Mouse (Mus musculus) embryonic facial prominence, embryonic 14.5 days (tissue): ENCODE results near the gene Rarg. TPM values are rescaled to one million over a fixed set of nuclear protein-coding genes. Genes with fewer than 3 reads are reported as not detected.

Source experiments
- ATAC-seq: fragments of 200-750 bp; cut with Nextera tagmentation; 2 replicates; pipeline ENCODE4 v1.8.0; 2017; ENCODE audit warnings: low read depth, moderate number of reproducible peaks, moderate TSS enrichment
- DNase-seq: peaks from one replicate; pipeline ENCODE4 v3.0.0-alpha.2; 2015; ENCODE audit warnings: low spot score
- H3K27ac ChIP-seq: fragments of 300-500 bp; sonication (generic); replicated peaks from 2 replicates; pipeline ENCODE4 v1.5.1; 2014; ENCODE audit warnings: low read depth, mild to moderate bottlenecking, low read length, moderate library complexity
- H3K27me3 ChIP-seq: fragments of 300-500 bp; sonication (generic); replicated peaks from 2 replicates; pipeline ENCODE4 v1.6.1; 2014; ENCODE audit warnings: low read length; ENCODE audit not compliant: control insufficient read depth, insufficient read depth
- H3K36me3 ChIP-seq: fragments of 300-500 bp; sonication (generic); 2 replicates; pipeline ENCODE4 v1.6.1; 2014; ENCODE audit warnings: low read length, mixed read lengths; ENCODE audit not compliant: control insufficient read depth, insufficient read depth
- H3K4me1 ChIP-seq: fragments of 300-500 bp; sonication (generic); 2 replicates; pipeline ENCODE4 v1.6.1; 2014; ENCODE audit warnings: antibody characterized with exemption, low read length; ENCODE audit not compliant: control insufficient read depth, insufficient read depth
- H3K4me2 ChIP-seq: fragments of 300-500 bp; sonication (generic); 2 replicates; pipeline ENCODE4 v1.6.1; 2014; ENCODE audit warnings: low read depth, mild to moderate bottlenecking, low read length, moderate library complexity, mixed read lengths
- H3K4me3 ChIP-seq: fragments of 300-500 bp; sonication (generic); 2 replicates; pipeline ENCODE4 v1.5.1; 2014; ENCODE audit warnings: low read depth, mild to moderate bottlenecking, low read length
- H3K9ac ChIP-seq: fragments of 300-500 bp; sonication (generic); 2 replicates; pipeline ENCODE4 v1.6.1; 2014; ENCODE audit warnings: low read depth, mild to moderate bottlenecking, low read length, moderate library complexity, mixed read lengths
- H3K9me3 ChIP-seq: fragments of 300-500 bp; sonication (generic); 2 replicates; pipeline ENCODE4 v1.6.1; 2016; ENCODE audit warnings: low read length; ENCODE audit not compliant: control insufficient read depth
- WGBS: fragments of 180-500 bp; shearing (Covaris S2); extraction: QIAGEN DNeasy Blood & Tissue Kit; methylation state at CpG from one replicate; pipeline ENCODE4 v1.1.7; 2014; 5-methylcytosine and 5-hydroxymethylcytosine counted together
- polyA plus RNA-seq: library from polyadenylated mRNA; unstranded; fragments of >200 nt; fragmentation: Nextera tagmentation; extraction: Ambion mirVana; gene quantifications from 2 replicates; pipeline ENCODE4 v1.2.1, GENCODE M21; 2014

Rarg gene
- polyA plus RNA-seq, 1 experiment from 2014 or later = 75.3 TPM

DNA sequence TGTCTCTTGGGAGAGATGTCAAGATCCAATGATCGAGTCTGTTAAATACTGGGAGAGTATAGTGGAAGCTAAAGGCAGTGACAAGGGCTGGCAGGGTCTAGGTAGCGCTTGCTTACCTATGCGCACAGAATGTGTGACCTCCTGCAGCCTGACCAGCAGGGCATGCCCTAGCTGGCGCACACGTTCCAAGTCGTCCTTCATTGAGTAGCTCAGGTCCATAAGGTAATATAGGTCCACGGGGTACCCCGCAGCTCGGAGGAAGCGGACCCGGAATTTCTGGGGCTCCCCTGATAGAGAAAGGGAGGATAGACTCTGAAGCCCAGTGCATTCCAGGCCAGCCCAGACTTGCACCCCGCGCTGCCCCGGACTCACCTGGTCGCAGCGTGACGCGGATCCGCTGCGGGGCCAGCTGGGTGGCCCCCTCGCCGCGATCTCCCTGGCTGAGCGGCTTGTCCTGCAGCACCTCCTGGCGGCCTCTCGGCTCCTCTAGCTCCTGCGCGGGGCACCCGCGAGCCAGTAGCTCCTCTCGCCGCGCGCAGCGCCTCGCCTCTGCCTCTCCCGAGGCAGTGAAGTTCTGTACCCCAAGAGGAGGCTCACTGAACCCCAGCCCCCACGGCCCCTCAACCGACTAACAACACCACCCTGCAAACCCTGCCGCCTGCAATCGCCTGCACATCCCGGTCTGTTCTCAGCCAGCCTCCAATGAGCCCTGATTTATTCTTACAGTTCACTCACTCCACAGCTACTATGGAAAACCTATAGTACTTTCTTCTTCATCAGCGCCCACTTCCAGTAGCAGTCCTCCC, 32.9 kb downstream of the Rarg start:
- Histone ChIP-seq H3K27ac (no peak overlapping the region), H3K4me1 (no peaks in the 10 kb centered on the region; the same call in 1 of the 2 replicates), H3K4me3 (peak overlapping the region; percentile 47), H3K4me2 (peak overlapping the region; percentile 95), H3K9ac (peak overlapping the region; percentile 69), H3K36me3 (no peaks in the 10 kb centered on the region), H3K9me3 (no peaks in the 10 kb centered on the region), H3K27me3 (peaks cover 11% of the 10 kb centered on the region; the same call in 1 of the 2 replicates)
- 4% methylated on average over 30 of the region's 43 CpGs for WGBS
- ATAC-seq = peak; percentile 91
- DNase-seq = peak; percentile 88

DNA sequence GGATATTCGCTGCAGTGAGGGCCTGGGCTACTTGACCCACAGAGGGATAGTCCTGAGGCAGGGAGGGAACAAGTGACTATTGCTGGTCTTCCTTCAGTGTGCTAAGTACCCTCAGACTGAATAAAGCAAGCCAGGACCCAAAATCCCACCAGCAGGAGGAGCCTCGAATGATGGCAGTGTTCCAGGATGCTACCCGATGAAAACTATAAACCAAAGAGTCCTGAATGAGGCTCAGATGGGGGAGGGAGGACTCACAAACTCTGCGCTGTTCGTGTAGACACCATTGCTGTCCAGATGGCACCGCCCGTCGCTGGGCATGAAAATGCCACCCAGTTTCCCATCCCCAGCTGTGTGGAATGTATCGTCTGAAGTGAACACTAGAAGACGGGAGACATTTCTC, 34.9 kb downstream of the Rarg start:
- H3K27ac ChIP-seq = no peak overlapping the region
- H3K4me1 ChIP-seq = no peaks in the 10 kb centered on the region; the same call in 1 of the 2 replicates
- H3K9ac ChIP-seq = no peak overlapping the region
- ATAC-seq (no peak), DNase-seq (no peak)
- H3K27me3 ChIP-seq = peaks cover 11% of the 10 kb centered on the region; the same call in 1 of the 2 replicates
- WGBS = 50% methylated on average over 10 of the region's 10 CpGs
- H3K9me3 ChIP-seq = no peaks in the 10 kb centered on the region
- no peak overlapping the region for H3K4me3 ChIP-seq
- H3K36me3 ChIP-seq = no peaks in the 10 kb centered on the region
- no peak overlapping the region for H3K4me2 ChIP-seq

DNA sequence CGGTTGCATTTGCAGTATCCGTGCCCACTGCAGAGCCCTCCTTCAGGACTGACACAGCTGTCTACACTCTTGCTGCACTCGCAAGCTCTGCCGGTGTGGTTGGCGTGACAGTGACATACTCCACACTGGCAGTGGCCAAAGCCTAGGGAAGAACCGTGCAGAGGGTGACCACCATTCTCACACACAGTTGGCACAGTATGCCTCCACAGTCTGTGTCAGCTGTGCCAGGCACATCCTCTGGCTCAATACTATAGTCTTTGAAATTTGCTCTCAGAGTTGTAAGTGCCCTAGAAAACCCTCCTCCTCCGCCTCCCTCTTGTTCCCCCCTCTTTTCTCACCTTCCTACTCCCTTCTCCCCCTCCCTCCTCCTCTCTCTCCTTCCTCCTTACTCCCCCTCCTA, 40.0 kb downstream of the Rarg start:
- Histone ChIP-seq H3K4me1 (no peaks in the 10 kb centered on the region; the same call in 1 of the 2 replicates), H3K27me3 (no peaks in the 10 kb centered on the region), H3K36me3 (peaks cover 47% of the 10 kb centered on the region), H3K4me2 (no peak overlapping the region), H3K27ac (no peak overlapping the region), H3K4me3 (no peak overlapping the region), H3K9me3 (no peaks in the 10 kb centered on the region), H3K9ac (no peak overlapping the region)
- ATAC-seq = no peak
- DNase-seq = no peak
- 89% methylated on average over 7 of the region's 7 CpGs for WGBS

DNA sequence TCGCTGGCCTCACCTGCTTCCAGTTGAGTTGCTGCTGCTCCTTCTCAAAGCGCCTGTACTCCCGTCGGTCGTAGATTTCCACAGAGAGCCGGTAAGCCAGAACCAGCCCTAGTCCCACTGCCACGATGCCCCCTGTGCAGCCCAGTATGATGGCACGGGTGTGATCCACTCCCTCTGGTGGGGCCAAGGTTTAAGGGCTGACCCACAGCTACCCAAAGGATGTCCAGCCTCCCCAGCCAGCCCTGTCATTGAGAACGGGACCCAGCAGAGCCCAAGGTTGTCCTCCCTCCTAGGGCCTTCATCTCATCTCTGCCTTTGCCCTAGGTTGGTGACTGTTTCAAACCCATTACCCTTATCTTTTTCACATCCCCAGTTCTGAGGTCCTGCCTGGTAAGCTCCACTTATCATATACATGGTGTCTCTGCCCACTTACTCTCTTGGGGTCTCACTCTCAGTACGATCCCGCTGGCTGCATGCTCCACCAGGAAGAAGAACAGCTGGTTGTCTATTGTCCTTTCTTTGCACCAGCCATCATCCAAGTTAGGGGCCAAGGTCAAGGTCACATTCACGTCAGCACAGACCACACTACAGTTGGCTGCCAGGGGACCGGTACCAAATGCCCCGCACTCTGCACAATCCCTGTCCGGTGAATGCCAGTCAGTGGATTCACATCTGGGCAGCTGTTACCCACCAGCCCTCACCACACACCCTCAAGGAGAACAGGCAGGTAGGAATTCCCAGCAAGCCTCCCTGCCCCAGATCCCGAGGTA, 40.7 kb downstream of the Rarg start:
- no peak overlapping the region for H3K27ac ChIP-seq
- H3K4me2 ChIP-seq = no peak overlapping the region
- no peak overlapping the region for H3K4me3 ChIP-seq
- ATAC-seq (no peak), DNase-seq (no peak)
- H3K9ac ChIP-seq = no peak overlapping the region
- no peaks in the 10 kb centered on the region for H3K4me1 ChIP-seq
- H3K36me3 ChIP-seq = peaks cover 54% of the 10 kb centered on the region
- 77% methylated on average over 15 of the region's 16 CpGs for WGBS
- no peaks in the 10 kb centered on the region for H3K27me3 ChIP-seq
- H3K9me3 ChIP-seq = no peaks in the 10 kb centered on the region

DNA sequence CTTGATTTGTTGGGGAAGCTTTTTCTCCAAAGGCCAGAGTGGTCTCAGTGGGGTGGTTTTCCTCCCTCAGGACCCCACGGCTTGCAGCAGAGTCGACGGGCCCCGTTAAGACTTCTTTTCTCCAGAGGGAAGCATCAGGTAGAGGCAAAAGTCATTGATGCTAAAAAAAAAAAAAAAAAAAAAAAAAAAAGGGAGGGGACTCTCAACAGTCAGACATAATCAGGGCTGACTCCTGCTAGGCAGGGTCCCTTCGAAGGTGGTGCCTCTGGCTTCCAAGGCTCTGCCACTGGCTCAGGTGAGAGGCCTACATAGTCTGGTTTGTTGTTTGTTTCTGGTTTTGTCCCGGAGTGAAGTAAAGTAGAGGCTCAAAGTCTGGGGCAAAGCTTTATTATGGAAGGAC, 41.7 kb downstream of the Rarg start:
- Histone ChIP-seq H3K9me3 (no peaks in the 10 kb centered on the region), H3K27ac (no peak overlapping the region), H3K4me2 (no peak overlapping the region), H3K4me1 (no peaks in the 10 kb centered on the region), H3K27me3 (no peaks in the 10 kb centered on the region), H3K9ac (no peak overlapping the region), H3K36me3 (peaks cover 61% of the 10 kb centered on the region), H3K4me3 (no peak overlapping the region)
- DNase-seq (no peak), ATAC-seq (no peak)
- WGBS = 64% methylated on average over 6 of the region's 6 CpGs

DNA sequence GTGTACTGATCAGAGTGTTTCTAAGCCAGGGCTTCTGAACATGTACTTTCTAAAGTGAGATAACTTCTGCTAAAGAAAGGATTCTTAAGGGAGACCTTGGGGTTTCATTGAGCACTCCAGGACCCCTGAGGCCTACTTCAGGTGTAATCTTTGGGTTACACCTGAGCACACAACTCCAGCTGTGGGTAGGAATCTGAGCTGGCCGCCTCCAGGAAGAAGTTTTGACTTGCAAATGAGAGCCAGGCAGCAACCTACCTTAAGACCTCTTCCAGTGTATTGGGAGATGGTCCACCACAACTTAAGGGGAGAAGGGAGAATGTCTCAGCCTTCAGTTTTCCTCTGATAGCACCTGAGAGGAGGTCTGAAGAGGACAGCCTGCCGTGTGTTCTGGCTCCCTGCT, 43.2 kb downstream of the Rarg start:
- Histone ChIP-seq H3K4me1 (no peaks in the 10 kb centered on the region), H3K9me3 (no peaks in the 10 kb centered on the region), H3K4me2 (no peak overlapping the region), H3K27ac (no peak overlapping the region), H3K9ac (no peak overlapping the region), H3K27me3 (no peaks in the 10 kb centered on the region), H3K36me3 (peaks cover 76% of the 10 kb centered on the region), H3K4me3 (no peak overlapping the region)
- WGBS = 64% methylated on average over 2 of the region's 2 CpGs
- ATAC-seq (no peak), DNase-seq (no peak)

DNA sequence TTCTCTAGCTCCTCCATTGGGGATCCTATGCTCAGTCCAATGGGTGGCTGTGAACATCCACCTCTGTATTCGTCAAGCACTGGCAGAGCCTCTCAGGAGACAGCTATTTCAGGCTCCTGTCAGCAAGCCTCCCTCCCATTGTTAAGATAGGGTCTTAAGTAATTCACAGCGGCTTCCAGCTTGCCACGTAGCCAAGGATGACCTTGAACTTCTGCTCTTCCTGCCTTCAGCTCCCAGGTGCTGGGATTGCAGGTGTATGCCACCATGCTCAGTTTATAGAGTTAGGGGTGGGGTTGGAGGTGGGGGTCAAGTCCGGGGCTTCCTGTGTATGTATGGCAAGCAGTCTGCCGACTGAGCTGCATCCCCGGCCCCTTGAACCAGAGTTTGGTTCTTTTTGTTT, 45.4 kb downstream of the Rarg start:
- peaks cover 94% of the 10 kb centered on the region for H3K36me3 ChIP-seq
- no peak overlapping the region for H3K27ac ChIP-seq
- no peaks in the 10 kb centered on the region for H3K27me3 ChIP-seq
- WGBS = 85% methylated on average over 6 of the region's 6 CpGs
- no peak overlapping the region for H3K9ac ChIP-seq
- H3K9me3 ChIP-seq = no peaks in the 10 kb centered on the region
- H3K4me1 ChIP-seq = 0 out of 2 replicates have a peak, but pooled peaks cover 3% of the 10 kb centered on the region
- H3K4me3 ChIP-seq = no peak overlapping the region
- H3K4me2 ChIP-seq = no peak overlapping the region
- ATAC-seq (no peak), DNase-seq (no peak)

DNA sequence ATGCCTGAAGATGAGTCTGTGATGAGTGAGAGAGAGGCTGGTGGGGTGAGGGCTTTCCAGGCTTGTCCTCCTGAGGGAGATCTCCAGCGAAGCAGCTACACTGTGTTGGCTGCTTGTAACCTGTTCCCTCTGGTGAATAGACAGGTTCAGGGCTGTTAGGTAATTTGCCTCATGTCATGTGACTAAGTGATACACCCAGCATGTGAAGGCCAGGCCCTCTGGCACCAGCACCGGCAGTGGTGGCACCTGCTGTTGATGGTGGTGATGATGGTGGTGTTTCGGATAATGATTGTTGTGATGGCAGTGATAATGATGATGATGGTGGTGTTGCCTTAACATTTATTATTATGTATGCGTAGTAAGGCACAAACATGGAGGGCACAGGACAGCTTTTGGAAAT, 46.5 kb downstream of the Rarg start:
- no peak overlapping the region for H3K4me2 ChIP-seq
- H3K27me3 ChIP-seq = no peaks in the 10 kb centered on the region
- H3K4me3 ChIP-seq = no peak overlapping the region
- H3K9me3 ChIP-seq = no peaks in the 10 kb centered on the region
- 94% methylated on average over 4 of the region's 4 CpGs for WGBS
- peaks cover 94% of the 10 kb centered on the region for H3K36me3 ChIP-seq
- peaks cover 13% of the 10 kb centered on the region for H3K4me1 ChIP-seq
- H3K9ac ChIP-seq = no peak overlapping the region
- no peak for DNase-seq
- H3K27ac ChIP-seq = no peak overlapping the region
- ATAC-seq = no peak
